Mouse (Mus musculus) lung, postnatal 25 days (tissue): ENCODE results near the gene Dlx2.

Experiments used
- DNase-seq: peaks from one replicate; pipeline ENCODE4 v3.0.0; 2022; ENCODE audit warnings: low spot score

The Dlx2 gene

DNA sequence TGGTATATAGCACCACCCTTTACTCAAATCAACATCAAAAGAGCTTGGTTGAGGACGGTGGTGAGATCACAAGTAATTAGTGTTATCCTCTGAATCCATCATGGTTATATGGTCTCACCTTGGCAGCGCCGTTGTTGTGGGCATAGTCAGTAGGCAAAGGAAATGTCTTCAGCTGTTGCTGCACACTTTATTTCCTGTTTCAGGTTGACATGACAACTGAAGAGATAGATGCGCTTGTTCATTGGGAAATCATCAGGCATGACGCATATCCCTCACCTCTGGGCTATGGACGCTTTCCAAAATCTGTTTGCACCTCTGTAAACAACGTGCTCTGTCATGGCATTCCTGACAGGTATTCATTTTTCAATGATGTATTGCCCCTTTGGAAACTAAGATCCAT is 35.3 kb downstream of the Dlx2 start:
- DNase-seq: no peak

- DNase-seq: no peak
Observed at GRCm38 (mm10) chr2:71504852-71505251, 41.7 kb downstream of the Dlx2 start.

DNA sequence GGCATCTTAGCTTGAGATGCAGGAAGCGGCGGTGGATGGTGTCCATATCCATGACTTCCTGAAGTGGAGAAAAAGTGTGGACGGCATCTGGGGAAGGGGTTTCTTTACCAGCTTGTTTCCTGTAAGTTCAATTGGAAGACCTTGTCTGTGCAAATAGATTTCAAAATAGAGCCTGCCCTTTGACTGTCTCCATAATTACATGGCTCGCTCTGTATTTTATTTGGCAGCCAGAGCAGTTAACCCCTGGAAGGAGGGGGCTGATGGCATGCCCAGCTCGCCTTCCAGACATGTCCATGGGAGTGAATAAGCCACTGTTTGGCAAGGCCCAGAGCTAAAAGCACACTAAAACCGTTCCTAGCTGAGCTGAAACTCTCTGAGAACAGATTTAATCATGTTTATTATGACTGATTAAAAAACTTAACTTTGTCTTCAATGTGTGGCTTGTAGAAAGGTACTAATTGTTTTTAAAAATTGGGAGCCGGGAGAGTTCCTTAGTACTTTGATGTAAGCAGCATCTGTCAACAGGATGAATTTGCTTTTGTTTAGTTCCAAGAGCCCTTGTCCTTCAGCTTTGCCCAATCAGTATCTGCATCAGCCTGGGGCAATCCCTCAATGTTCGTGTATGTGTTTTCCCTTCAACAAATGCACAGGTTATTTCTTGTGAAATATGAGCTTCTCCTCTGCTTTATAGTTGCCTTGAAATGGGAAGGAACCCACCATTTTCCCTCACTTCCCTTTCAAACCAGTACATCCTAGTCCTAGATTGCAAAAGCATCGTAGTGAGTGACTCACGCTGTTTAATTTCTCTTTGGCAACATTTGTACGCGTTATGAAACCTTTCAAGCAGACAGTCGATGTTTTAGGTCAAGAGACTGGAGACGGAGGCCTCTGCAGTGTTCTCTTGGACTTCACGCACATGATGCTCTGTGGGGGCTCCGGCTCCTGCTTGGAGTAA is 47.0 kb downstream of the Dlx2 start:
- peak; percentile 57 for DNase-seq

DNA sequence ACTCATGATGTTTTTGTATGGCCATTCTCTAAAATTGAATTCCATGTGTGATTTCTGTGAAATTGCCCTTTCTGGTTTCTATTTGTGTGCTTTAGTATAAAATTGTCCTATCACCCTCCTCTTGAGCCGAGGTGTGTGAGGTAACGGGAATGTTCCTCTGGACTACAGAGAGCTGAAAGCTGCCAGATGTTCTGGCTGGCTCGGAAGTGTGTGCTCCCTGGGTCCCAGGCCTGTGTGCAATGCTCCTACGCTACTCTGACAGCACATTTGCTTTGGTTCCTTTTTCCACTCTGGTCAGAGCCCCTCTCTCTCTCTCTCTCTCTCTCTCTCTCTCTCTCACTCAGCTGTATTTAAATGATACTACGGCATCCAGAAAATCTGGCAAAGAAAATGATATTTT is 49.4 kb downstream of the Dlx2 start:
- no peak for DNase-seq

DNA sequence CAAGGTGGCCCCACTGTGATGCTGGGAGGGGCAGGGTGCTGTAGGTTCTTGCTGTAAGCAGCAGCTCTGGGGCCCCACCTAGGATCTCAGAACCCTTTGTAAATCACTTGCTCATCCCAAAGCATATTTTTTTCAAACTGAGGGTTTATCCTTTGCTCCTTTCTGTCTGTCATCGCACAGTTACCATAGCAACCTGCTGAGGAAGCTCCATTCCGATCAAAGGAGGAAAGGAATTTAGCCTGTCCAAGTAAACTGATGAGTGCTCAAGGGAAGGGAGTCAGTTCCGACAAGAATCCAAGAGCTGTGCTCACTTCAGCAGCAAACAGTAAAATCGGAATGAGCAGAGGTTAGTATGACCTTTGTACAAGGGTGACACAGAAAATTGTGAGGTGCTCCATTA is 51.6 kb downstream of the Dlx2 start:
- no peak for DNase-seq

- DNase-seq: no peak
Observed at GRCm38 (mm10) chr2:71494503-71494902, 52.1 kb downstream of the Dlx2 start.
